ENCODE assay signal across 28 mouse cellular contexts in genomic region chr12:59770980-59771379, GRCm38 (mm10).
"Had no signal": no experiment of that assay in that cellular context is flagged by ENCODE, and none has a peak within 500 bp of the region (broad histone marks: within the 10 kb centered on the region; RNA-seq: fewer than 3 reads in every experiment).

No protein-coding gene starts in this region.

- H3K9ac ChIP-seq: embryonic facial prominence, embryonic 12.5 days; embryonic facial prominence, embryonic 13.5 days; embryonic facial prominence, embryonic 15.5 days; forebrain, embryonic 12.5 days; forebrain, embryonic 13.5 days; forebrain, embryonic 15.5 days; forebrain, postnatal 0 days had no signal

- DNase-seq: cerebellum, adult 8-10 months; cerebellum, adult 9-10 months; cerebellum, adult 9-11 months; cerebellum, postnatal 10 days; cerebellum, postnatal 14 days; cerebellum, postnatal 25 days; cerebellum, postnatal 36 days; embryo, embryonic 11 days; forebrain, postnatal 0 days; gastrocnemius, adult 2 months; gastrocnemius, postnatal 10 days; gastrocnemius, postnatal 14 days; gastrocnemius, postnatal 25 days; gastrocnemius, postnatal 36 days; heart, adult 11 months; heart, adult 18-20 months; heart, adult 2 months had no signal

- H3K9me3 ChIP-seq: embryonic facial prominence, embryonic 10.5 days; embryonic facial prominence, embryonic 12.5 days; embryonic facial prominence, embryonic 13.5 days; embryonic facial prominence, embryonic 15.5 days; forebrain, embryonic 10.5 days; forebrain, embryonic 12.5 days; forebrain, embryonic 13.5 days; forebrain, embryonic 15.5 days had no signal

- ATAC-seq: forebrain, embryonic 13.5 days; forebrain, embryonic 14.5 days; forebrain, embryonic 15.5 days; forebrain, embryonic 16.5 days; forebrain, postnatal 0 days had no signal

- H3K4me2 ChIP-seq: embryonic facial prominence, embryonic 12.5 days; embryonic facial prominence, embryonic 13.5 days; embryonic facial prominence, embryonic 15.5 days; forebrain, embryonic 12.5 days; forebrain, embryonic 13.5 days; forebrain, embryonic 15.5 days had no signal

- H3K27me3 ChIP-seq: embryonic facial prominence, embryonic 12.5 days; embryonic facial prominence, embryonic 13.5 days; embryonic facial prominence, embryonic 15.5 days; forebrain, embryonic 12.5 days; forebrain, embryonic 13.5 days; forebrain, embryonic 15.5 days had no signal

- H3K36me3 ChIP-seq: embryonic facial prominence, embryonic 10.5 days; embryonic facial prominence, embryonic 12.5 days; embryonic facial prominence, embryonic 13.5 days; embryonic facial prominence, embryonic 15.5 days; forebrain, embryonic 10.5 days; forebrain, embryonic 12.5 days; forebrain, embryonic 15.5 days had no signal

- H3K4me1 ChIP-seq: embryonic facial prominence, embryonic 10.5 days; embryonic facial prominence, embryonic 12.5 days; embryonic facial prominence, embryonic 13.5 days; embryonic facial prominence, embryonic 15.5 days; forebrain, embryonic 10.5 days; forebrain, embryonic 12.5 days; forebrain, embryonic 13.5 days; forebrain, embryonic 15.5 days had no signal

- H3K27ac ChIP-seq: embryonic facial prominence, embryonic 10.5 days; embryonic facial prominence, embryonic 12.5 days; embryonic facial prominence, embryonic 13.5 days; embryonic facial prominence, embryonic 15.5 days; forebrain, embryonic 10.5 days; forebrain, embryonic 12.5 days; forebrain, embryonic 13.5 days; forebrain, embryonic 15.5 days; gastrocnemius, adult 2 months; heart, adult 2 months had no signal

- H3K4me3 ChIP-seq: embryonic facial prominence, embryonic 10.5 days; embryonic facial prominence, embryonic 12.5 days; embryonic facial prominence, embryonic 13.5 days; embryonic facial prominence, embryonic 15.5 days; erythroblast, embryonic 14.5 days; forebrain, embryonic 10.5 days; forebrain, embryonic 12.5 days; forebrain, embryonic 13.5 days; forebrain, embryonic 15.5 days; gastrocnemius, adult 2 months; heart, adult 2 months had no signal
